Mouse (Mus musculus): ENCODE data around the gene Tle6. TPM values are rescaled to one million over a fixed set of nuclear protein-coding genes. Genes with fewer than 3 reads are reported as not detected.

The Tle6 gene
- polyA plus RNA-seq, 1 experiment: 21.2 TPM

DNA sequence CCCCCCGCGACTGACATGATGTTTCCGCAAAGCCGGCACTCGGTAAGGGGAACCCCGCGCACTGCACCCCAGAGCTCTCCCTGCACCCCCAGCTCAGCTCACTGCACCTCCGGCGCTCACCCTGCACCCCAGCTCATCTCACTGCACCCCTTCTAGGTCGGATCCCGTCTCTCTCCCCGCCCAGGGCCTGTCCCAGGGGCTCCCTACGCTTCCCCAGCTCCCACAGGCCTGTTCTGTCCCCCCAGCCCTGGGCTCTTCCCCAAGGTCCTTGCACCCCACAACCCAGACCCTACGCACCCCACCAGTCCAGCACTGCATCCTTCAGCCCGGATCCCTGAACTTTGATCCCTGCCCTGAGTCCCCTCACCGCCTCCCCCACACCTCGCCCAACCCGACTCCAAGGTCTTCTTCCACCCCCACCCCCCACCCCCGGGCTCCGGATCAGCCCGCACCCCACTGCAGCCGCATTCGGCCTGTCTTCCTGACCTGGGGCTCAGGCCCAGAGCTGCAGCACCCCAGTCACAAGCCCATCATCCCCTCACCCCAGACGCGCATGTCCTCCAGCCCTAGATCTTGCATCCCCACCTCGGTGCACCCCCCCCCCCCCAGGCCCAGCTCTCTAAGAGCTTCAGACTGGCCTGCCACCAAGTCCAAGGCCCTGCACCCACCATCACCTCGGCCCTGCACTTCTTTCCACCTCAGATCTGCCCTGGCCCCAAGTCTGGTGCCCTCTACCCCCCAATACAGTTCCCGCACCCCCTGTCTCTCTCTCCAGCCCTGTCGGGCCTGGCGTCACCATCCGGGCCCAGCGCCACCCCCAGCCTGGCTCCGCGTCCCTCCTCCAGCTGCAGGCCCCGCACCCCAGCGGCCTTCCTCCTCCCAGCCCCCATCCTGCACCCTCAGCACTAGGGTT is 41.0 kb downstream of the Tle6 start:
- Histone ChIP-seq H3K27ac (ENCODE audit: insufficient read depth, low read length) (peak overlapping the region; percentile 100), H3K4me1 (ENCODE audit: control insufficient read depth, insufficient read depth, low read length) (peaks cover 4% of the 10 kb centered on the region; the same call in 1 of the 2 replicates), H3K4me3 (ENCODE audit: insufficient read depth, low read length) (peak overlapping the region; percentile 100)
- TF ChIP-seq CTCF (IDR thresholded peaks at IDR 0.05; ENCODE audit: extremely low read depth, insufficient read depth, low read length) (no peak), POLR2A (IDR thresholded peaks at IDR 0.05; ENCODE audit: extremely low read depth, insufficient read depth, low read length) (peak; percentile 73)

DNA sequence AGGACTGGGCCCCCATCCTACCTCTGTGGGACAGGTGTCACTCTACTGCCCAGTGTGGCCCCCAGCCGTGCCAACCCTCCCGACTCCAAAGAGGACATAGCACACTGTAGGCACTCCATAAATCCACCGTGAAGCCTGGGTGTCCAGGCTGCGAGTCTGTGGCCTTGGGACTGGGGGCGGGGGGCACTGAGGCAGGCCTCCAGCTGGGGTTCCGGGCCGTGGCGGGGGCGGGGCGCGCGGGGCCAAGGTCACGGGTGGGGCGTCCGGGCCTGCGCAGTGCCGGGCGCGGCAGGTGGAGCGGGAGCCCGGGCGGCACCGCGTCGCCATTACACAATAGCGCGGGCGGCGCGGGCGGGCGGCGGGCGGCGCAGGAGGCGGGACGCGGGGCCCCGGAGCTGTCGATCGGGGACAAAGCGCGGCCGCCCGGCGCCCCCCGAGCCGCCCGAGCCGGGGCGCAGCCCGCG is 41.7 kb downstream of the Tle6 start, which contains the start of gene Aes:
TSS of gene Aes (plus strand) at position 326 of the 464 bp plus-strand sequence.
- no peak for TF ChIP-seq CTCF (IDR thresholded peaks at IDR 0.05; ENCODE audit: extremely low read depth, insufficient read depth, low read length)
- TF ChIP-seq POLR2A (IDR thresholded peaks at IDR 0.05; ENCODE audit: extremely low read depth, insufficient read depth, low read length): no peak
- Histone ChIP-seq H3K4me1 (ENCODE audit: control insufficient read depth, insufficient read depth, low read length) (peaks cover 4% of the 10 kb centered on the region; the same call in 1 of the 2 replicates), H3K27ac (ENCODE audit: insufficient read depth, low read length) (peak within 1 kb of the TSS; percentile 100), H3K4me3 (ENCODE audit: insufficient read depth, low read length) (peak within 1 kb of the TSS; percentile 100)

DNA sequence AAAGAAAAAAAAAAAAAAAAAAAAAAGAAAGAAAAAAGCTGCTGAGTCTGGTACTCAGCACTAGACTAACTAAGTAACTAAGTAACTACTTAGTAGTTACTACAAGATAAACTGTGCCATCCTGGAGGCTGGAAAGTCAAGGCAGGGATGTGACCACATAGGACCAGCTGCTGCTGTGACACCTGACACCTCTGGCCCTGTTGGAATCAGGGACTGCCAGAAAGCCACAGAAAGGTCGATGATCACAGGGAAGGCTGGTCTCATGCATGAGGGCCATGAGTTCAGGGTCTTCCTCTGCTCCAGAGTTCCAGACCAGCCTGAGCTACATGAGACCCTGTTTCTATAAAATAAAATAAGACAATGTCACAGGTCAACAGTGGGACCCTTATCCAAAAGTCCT is 43.4 kb downstream of the Tle6 start:
- Histone ChIP-seq H3K4me1 (ENCODE audit: control insufficient read depth, insufficient read depth, low read length) (peaks cover 4% of the 10 kb centered on the region; the same call in 1 of the 2 replicates), H3K27ac (ENCODE audit: insufficient read depth, low read length) (no peak overlapping the region), H3K4me3 (ENCODE audit: insufficient read depth, low read length) (no peak overlapping the region)
- no peak for TF ChIP-seq CTCF (IDR thresholded peaks at IDR 0.05; ENCODE audit: extremely low read depth, insufficient read depth, low read length)
- no peak for TF ChIP-seq POLR2A (IDR thresholded peaks at IDR 0.05; ENCODE audit: extremely low read depth, insufficient read depth, low read length)

DNA sequence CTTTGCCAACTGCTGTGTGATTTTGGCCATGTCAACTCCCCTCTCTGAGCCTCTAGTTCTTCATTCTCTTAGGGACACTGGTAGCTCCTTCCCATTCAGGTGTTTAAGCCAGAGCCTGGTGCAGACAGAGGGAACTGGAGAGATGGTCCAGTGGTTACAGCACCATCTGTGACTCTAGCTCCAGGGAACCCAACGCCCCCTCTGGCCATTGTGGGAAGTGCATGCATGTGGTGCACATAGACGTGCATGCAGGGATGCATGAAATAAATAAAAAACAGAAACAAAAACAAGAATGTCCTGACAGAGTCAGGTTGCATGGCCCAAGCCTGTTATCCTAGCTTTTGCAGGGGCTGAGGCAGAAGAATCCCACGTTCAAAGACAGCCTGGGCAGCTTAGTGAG is 44.6 kb downstream of the Tle6 start:
- H3K4me3 ChIP-seq (ENCODE audit: insufficient read depth, low read length): no peak overlapping the region
- peaks cover 5% of the 10 kb centered on the region; the same call in 1 of the 2 replicates for H3K4me1 ChIP-seq (ENCODE audit: control insufficient read depth, insufficient read depth, low read length)
- TF ChIP-seq CTCF (IDR thresholded peaks at IDR 0.05; ENCODE audit: extremely low read depth, insufficient read depth, low read length) (0 out of 2 replicates have a peak, but pooled peaks have one; percentile 20), POLR2A (IDR thresholded peaks at IDR 0.05; ENCODE audit: extremely low read depth, insufficient read depth, low read length) (no peak)
- no peak overlapping the region for H3K27ac ChIP-seq (ENCODE audit: insufficient read depth, low read length)

DNA sequence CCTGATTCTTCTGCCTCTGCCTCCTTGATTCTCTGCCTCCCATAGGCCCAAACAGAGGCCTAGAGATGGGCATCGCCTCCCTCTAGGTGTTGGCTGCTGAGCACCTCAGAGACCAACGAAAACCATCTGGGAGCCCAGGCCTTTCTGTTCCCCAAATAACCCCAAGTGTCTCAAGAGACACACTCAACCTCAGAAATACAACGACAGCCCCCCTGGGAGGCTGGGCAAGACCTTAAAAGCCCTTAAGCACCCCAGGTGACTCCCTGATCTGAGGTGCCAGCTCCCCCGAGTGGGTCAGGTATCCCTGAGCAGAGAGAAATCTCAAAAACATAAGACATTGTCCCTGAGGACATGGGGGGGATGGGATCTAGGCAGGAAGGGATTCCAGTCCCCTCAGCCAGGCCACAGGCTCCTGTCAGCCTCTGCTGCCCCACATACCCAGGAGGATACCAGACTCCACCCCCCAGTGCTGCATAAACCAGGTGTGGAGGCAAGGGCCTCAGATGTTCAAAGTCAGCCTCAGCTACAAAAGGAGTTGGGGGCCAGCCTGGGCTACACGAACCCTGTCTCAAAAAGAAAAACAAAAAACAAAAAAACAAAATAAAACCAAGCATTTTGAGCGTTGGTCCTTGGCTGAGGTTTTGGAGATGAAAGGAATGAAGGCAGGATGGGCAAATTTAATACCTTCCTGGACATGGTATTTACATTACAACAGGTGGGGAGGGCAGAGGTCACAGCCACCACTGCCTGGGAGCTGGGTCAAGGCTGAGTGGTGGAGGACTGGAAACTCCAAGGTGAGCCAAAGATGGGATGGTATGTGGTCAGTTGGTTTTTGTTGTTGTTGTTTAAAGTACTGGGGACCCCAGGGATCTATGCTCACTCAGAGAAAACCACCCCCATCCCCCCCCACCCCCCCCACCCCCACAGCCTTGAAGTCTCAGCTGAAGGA is 46.8 kb downstream of the Tle6 start:
- Histone ChIP-seq H3K4me3 (ENCODE audit: insufficient read depth, low read length) (no peak overlapping the region), H3K27ac (ENCODE audit: insufficient read depth, low read length) (no peak overlapping the region), H3K4me1 (ENCODE audit: control insufficient read depth, insufficient read depth, low read length) (peaks cover 5% of the 10 kb centered on the region; the same call in 1 of the 2 replicates)
- TF ChIP-seq CTCF (IDR thresholded peaks at IDR 0.05; ENCODE audit: extremely low read depth, insufficient read depth, low read length) (no peak), POLR2A (IDR thresholded peaks at IDR 0.05; ENCODE audit: extremely low read depth, insufficient read depth, low read length) (no peak)

DNA sequence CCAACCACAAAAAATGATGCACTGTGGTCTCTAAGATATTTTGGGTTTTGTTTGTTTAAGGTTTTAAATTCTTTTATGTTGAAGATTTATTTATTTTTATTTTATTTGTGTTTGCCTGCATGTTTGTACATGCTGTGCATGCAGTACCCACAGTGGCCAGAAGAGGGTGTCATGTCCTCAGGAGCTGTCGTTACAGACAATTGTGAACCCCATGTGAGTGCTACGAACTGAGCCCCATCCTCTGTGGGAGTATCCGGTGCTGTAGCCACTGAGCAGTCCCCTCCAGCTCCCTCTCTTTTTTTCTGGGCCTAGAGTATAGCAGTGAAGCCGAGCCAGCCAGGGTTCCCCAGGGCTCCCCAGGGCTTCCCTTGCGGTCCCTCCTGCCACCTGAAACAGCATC is 47.6 kb downstream of the Tle6 start:
- no peak overlapping the region for H3K4me3 ChIP-seq (ENCODE audit: insufficient read depth, low read length)
- peaks cover 2% of the 10 kb centered on the region; the same call in 1 of the 2 replicates for H3K4me1 ChIP-seq (ENCODE audit: control insufficient read depth, insufficient read depth, low read length)
- no peak overlapping the region for H3K27ac ChIP-seq (ENCODE audit: insufficient read depth, low read length)
- TF ChIP-seq POLR2A (IDR thresholded peaks at IDR 0.05; ENCODE audit: extremely low read depth, insufficient read depth, low read length) (no peak), CTCF (IDR thresholded peaks at IDR 0.05; ENCODE audit: extremely low read depth, insufficient read depth, low read length) (peak; percentile 51)

DNA sequence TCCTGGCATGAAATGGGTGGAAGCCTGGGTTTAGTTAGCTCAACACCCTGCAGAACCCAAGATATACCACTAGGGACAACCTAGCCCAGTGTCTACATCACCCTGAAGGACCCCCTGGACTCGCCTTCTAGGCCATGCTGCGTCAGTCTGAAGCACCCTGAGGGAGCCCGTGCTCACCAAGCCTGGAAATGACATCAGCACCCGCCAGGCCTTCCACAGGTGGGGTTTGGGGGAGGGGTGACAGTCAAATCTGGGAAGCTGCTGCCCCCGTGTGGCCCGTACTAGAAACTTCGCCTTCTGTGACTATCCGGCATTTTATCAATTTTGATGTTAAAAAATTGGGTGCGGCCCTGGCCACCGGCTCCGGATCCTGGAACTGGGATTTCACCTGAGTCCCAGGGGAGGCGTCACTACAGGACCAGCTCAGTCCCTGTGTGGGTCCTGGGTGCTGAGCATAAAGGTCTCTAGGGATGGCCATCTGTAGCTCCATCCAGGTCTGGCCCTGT is 49.2 kb downstream of the Tle6 start:
- H3K27ac ChIP-seq (ENCODE audit: insufficient read depth, low read length): no peak overlapping the region
- peaks cover 2% of the 10 kb centered on the region; the same call in 1 of the 2 replicates for H3K4me1 ChIP-seq (ENCODE audit: control insufficient read depth, insufficient read depth, low read length)
- no peak overlapping the region for H3K4me3 ChIP-seq (ENCODE audit: insufficient read depth, low read length)
- TF ChIP-seq POLR2A (IDR thresholded peaks at IDR 0.05; ENCODE audit: extremely low read depth, insufficient read depth, low read length) (no peak), CTCF (IDR thresholded peaks at IDR 0.05; ENCODE audit: extremely low read depth, insufficient read depth, low read length) (peak; percentile 76)

DNA sequence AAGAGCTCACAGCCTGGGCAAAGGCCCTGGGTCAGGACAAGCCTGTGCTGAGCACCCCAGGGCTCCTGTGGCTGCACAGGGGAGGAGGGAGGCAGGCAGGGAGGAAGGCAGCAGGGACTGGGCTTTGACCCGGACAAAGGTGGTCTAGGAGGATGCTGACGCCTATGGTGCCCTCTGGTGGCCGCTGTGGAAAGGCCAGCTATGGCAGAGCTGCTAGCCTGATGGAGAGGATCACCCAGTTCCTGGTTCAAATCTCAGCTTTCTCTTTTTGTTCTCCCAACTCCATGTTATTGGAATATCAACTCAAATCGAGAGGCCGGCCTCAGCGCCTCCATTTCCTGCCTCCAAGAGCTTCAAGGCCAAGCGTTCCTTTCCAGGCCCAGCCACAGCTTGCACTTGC is 50.6 kb downstream of the Tle6 start:
- Histone ChIP-seq H3K4me3 (ENCODE audit: insufficient read depth, low read length) (no peak overlapping the region), H3K27ac (ENCODE audit: insufficient read depth, low read length) (no peak overlapping the region), H3K4me1 (ENCODE audit: control insufficient read depth, insufficient read depth, low read length) (peaks cover 4% of the 10 kb centered on the region; the same call in 1 of the 2 replicates)
- no peak for TF ChIP-seq POLR2A (IDR thresholded peaks at IDR 0.05; ENCODE audit: extremely low read depth, insufficient read depth, low read length)
- peak; percentile 59 for TF ChIP-seq CTCF (IDR thresholded peaks at IDR 0.05; ENCODE audit: extremely low read depth, insufficient read depth, low read length)

DNA sequence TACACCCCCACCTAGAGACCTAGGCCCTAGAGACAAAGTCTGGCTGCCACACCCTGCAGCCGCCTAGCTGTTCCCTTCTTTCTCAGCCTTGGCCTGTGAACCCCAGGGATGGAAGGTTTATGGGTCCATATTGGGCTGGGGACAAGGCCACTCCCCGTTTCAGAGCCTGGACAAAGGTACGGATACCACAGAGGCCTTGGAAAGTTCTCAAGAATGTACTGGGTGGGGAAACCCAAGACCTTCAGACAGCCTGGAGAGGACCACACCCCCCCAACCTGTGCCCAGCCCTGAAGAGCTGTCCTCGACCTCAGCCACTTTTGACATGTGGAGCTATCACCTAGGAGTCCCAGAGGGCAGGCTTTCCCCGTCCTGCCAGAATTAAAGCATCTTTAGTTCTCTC is 51.9 kb downstream of the Tle6 start:
- no peak for TF ChIP-seq POLR2A (IDR thresholded peaks at IDR 0.05; ENCODE audit: extremely low read depth, insufficient read depth, low read length)
- no peak for TF ChIP-seq CTCF (IDR thresholded peaks at IDR 0.05; ENCODE audit: extremely low read depth, insufficient read depth, low read length)
- no peak overlapping the region for H3K4me3 ChIP-seq (ENCODE audit: insufficient read depth, low read length)
- H3K27ac ChIP-seq (ENCODE audit: insufficient read depth, low read length): no peak overlapping the region
- H3K4me1 ChIP-seq (ENCODE audit: control insufficient read depth, insufficient read depth, low read length): peaks cover 4% of the 10 kb centered on the region; the same call in 1 of the 2 replicates

All from cortical plate, adult 2 months (tissue).